Mouse (Mus musculus): ENCODE measurements at regions not wholly inside any gene's neighbourhood (a gene's known extent, or its start where the extent isn't known, plus 50 kb on each side); places are given as distances from the start of the nearest gene placed in this dataset.

GRCm38 (mm10) chr3:31841253-31841652 is 61.1 kb upstream of the Kcnmb2 start:
- no peak overlapping the region for H3K27ac ChIP-seq (ENCODE audit: low read depth, low read length)
- no peak overlapping the region for H3K9ac ChIP-seq (ENCODE audit: low read depth, low read length)
- no peak for ATAC-seq
- H3K36me3 ChIP-seq (ENCODE audit: control insufficient read depth, insufficient read depth), result no peaks in the 10 kb centered on the region
- 88% methylated on average over 1 of the region's 1 CpGs for WGBS
- H3K27me3 ChIP-seq (replicated peaks; ENCODE audit: control insufficient read depth, insufficient read depth, low read length), result no peaks in the 10 kb centered on the region
- no peak for TF ChIP-seq CTCF (IDR thresholded peaks at IDR 0.05; ENCODE audit: low read depth)
- no peak overlapping the region for H3K4me3 ChIP-seq (ENCODE audit: low read depth, low read length)
- H3K4me2 ChIP-seq (replicated peaks; ENCODE audit: low read depth), result no peak overlapping the region
- H3K4me1 ChIP-seq (replicated peaks; ENCODE audit: control insufficient read depth, insufficient read depth, low read length), result no peaks in the 10 kb centered on the region
- no peaks in the 10 kb centered on the region for H3K9me3 ChIP-seq (ENCODE audit: control insufficient read depth)

DNA sequence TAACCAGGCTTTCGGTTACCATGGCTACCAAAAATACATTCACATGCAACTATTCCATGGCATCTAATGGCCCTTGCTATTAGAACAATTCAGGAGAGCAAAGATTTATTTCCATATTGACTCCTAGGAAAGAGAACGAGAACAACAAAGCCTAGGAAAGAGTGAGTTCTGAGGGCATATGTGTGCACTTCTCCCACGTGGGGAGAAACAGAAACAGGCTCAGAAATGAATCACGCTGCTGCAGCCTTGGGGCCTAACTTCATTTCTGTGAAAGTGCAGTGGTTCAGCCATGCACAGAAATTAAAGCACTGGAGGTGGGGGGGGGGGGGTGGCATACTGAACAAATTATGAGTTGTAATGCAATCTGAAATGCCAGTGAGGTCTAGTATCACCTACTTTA is 55.2 kb upstream of the Kcnmb2 start:
- Histone ChIP-seq H3K9me3 (ENCODE audit: control insufficient read depth) (no peaks in the 10 kb centered on the region), H3K36me3 (ENCODE audit: control insufficient read depth, insufficient read depth) (no peaks in the 10 kb centered on the region), H3K4me2 (replicated peaks; ENCODE audit: low read depth) (no peak overlapping the region), H3K27ac (ENCODE audit: low read depth, low read length) (no peak overlapping the region), H3K9ac (ENCODE audit: low read depth, low read length) (no peak overlapping the region), H3K4me3 (ENCODE audit: low read depth, low read length) (no peak overlapping the region), H3K27me3 (replicated peaks; ENCODE audit: control insufficient read depth, insufficient read depth, low read length) (no peaks in the 10 kb centered on the region), H3K4me1 (replicated peaks; ENCODE audit: control insufficient read depth, insufficient read depth, low read length) (no peaks in the 10 kb centered on the region)
- 84% methylated on average over 4 of the region's 4 CpGs for WGBS
- no peak for ATAC-seq
- no peak for TF ChIP-seq CTCF (IDR thresholded peaks at IDR 0.05; ENCODE audit: low read depth)
